Mouse (Mus musculus): ENCODE results near the gene Ugt1a10. TPM values are rescaled to one million over a fixed set of nuclear protein-coding genes. Genes with fewer than 3 reads are reported as not detected.

Gene Ugt1a10
- polyA plus RNA-seq, 1 experiment, result not detected

- Histone ChIP-seq H3K4me3 (ENCODE audit: insufficient read depth, low read depth, low read length) (no peak overlapping the region), H3K27ac (replicated peaks; ENCODE audit: low read depth, low read length) (no peak overlapping the region), H3K4me1 (ENCODE audit: control insufficient read depth, insufficient read depth, insufficient read length, low read length) (no peaks in the 10 kb centered on the region)
Measured at GRCm38 (mm10) chr1:88233421-88234247, 178.4 kb downstream of the Ugt1a10 start.

- Histone ChIP-seq H3K4me3 (ENCODE audit: insufficient read depth, low read depth, low read length) (no peak overlapping the region), H3K27ac (replicated peaks; ENCODE audit: low read depth, low read length) (no peak overlapping the region), H3K4me1 (ENCODE audit: control insufficient read depth, insufficient read depth, insufficient read length, low read length) (no peaks in the 10 kb centered on the region)
Measured at GRCm38 (mm10) chr1:88234248-88234610, 179.0 kb downstream of the Ugt1a10 start.

- Histone ChIP-seq H3K4me1 (ENCODE audit: control insufficient read depth, insufficient read depth, insufficient read length, low read length) (no peaks in the 10 kb centered on the region), H3K4me3 (ENCODE audit: insufficient read depth, low read depth, low read length) (no peak overlapping the region), H3K27ac (replicated peaks; ENCODE audit: low read depth, low read length) (no peak overlapping the region)
Measured at GRCm38 (mm10) chr1:88234646-88235045, 179.5 kb downstream of the Ugt1a10 start.

GRCm38 (mm10) chr1:88235046-88235893 lies 180.1 kb downstream of the Ugt1a10 start:
- H3K27ac ChIP-seq (replicated peaks; ENCODE audit: low read depth, low read length), result no peak overlapping the region
- H3K4me1 ChIP-seq (ENCODE audit: control insufficient read depth, insufficient read depth, insufficient read length, low read length), result no peaks in the 10 kb centered on the region
- H3K4me3 ChIP-seq (ENCODE audit: insufficient read depth, low read depth, low read length), result no peak overlapping the region

GRCm38 (mm10) chr1:88235894-88236415 lies 180.8 kb downstream of the Ugt1a10 start:
- H3K27ac ChIP-seq (replicated peaks; ENCODE audit: low read depth, low read length), result no peak overlapping the region
- no peak overlapping the region for H3K4me3 ChIP-seq (ENCODE audit: insufficient read depth, low read depth, low read length)
- H3K4me1 ChIP-seq (ENCODE audit: control insufficient read depth, insufficient read depth, insufficient read length, low read length), result no peaks in the 10 kb centered on the region

GRCm38 (mm10) chr1:88237311-88237710 lies 182.1 kb downstream of the Ugt1a10 start:
- no peak overlapping the region for H3K27ac ChIP-seq (replicated peaks; ENCODE audit: low read depth, low read length)
- H3K4me3 ChIP-seq (ENCODE audit: insufficient read depth, low read depth, low read length), result no peak overlapping the region
- no peaks in the 10 kb centered on the region for H3K4me1 ChIP-seq (ENCODE audit: control insufficient read depth, insufficient read depth, insufficient read length, low read length)

- Histone ChIP-seq H3K4me3 (ENCODE audit: insufficient read depth, low read depth, low read length) (no peak overlapping the region), H3K27ac (replicated peaks; ENCODE audit: low read depth, low read length) (no peak overlapping the region), H3K4me1 (ENCODE audit: control insufficient read depth, insufficient read depth, insufficient read length, low read length) (no peaks in the 10 kb centered on the region)
Measured at GRCm38 (mm10) chr1:88238771-88239170, 183.6 kb downstream of the Ugt1a10 start.

GRCm38 (mm10) chr1:88240072-88240471 lies 184.9 kb downstream of the Ugt1a10 start:
- Histone ChIP-seq H3K27ac (replicated peaks; ENCODE audit: low read depth, low read length) (no peak overlapping the region), H3K4me1 (ENCODE audit: control insufficient read depth, insufficient read depth, insufficient read length, low read length) (no peaks in the 10 kb centered on the region), H3K4me3 (ENCODE audit: insufficient read depth, low read depth, low read length) (no peak overlapping the region)

- H3K27ac ChIP-seq (replicated peaks; ENCODE audit: low read depth, low read length), result no peak overlapping the region
- H3K4me3 ChIP-seq (ENCODE audit: insufficient read depth, low read depth, low read length), result no peak overlapping the region
- H3K4me1 ChIP-seq (ENCODE audit: control insufficient read depth, insufficient read depth, insufficient read length, low read length), result no peaks in the 10 kb centered on the region
Measured at GRCm38 (mm10) chr1:88240579-88240978, 185.4 kb downstream of the Ugt1a10 start.

GRCm38 (mm10) chr1:88243861-88244260 lies 188.7 kb downstream of the Ugt1a10 start:
- no peaks in the 10 kb centered on the region for H3K4me1 ChIP-seq (ENCODE audit: control insufficient read depth, insufficient read depth, insufficient read length, low read length)
- H3K4me3 ChIP-seq (ENCODE audit: insufficient read depth, low read depth, low read length), result no peak overlapping the region
- no peak overlapping the region for H3K27ac ChIP-seq (replicated peaks; ENCODE audit: low read depth, low read length)

- Histone ChIP-seq H3K4me1 (ENCODE audit: control insufficient read depth, insufficient read depth, insufficient read length, low read length) (no peaks in the 10 kb centered on the region), H3K27ac (replicated peaks; ENCODE audit: low read depth, low read length) (no peak overlapping the region), H3K4me3 (ENCODE audit: insufficient read depth, low read depth, low read length) (no peak overlapping the region)
Measured at GRCm38 (mm10) chr1:88245881-88246280, 190.7 kb downstream of the Ugt1a10 start.

GRCm38 (mm10) chr1:88246386-88246785 lies 191.2 kb downstream of the Ugt1a10 start:
- H3K27ac ChIP-seq (replicated peaks; ENCODE audit: low read depth, low read length), result no peak overlapping the region
- no peaks in the 10 kb centered on the region for H3K4me1 ChIP-seq (ENCODE audit: control insufficient read depth, insufficient read depth, insufficient read length, low read length)
- no peak overlapping the region for H3K4me3 ChIP-seq (ENCODE audit: insufficient read depth, low read depth, low read length)

GRCm38 (mm10) chr1:88247660-88248059 lies 192.5 kb downstream of the Ugt1a10 start:
- Histone ChIP-seq H3K4me1 (ENCODE audit: control insufficient read depth, insufficient read depth, insufficient read length, low read length) (no peaks in the 10 kb centered on the region), H3K4me3 (ENCODE audit: insufficient read depth, low read depth, low read length) (no peak overlapping the region), H3K27ac (replicated peaks; ENCODE audit: low read depth, low read length) (no peak overlapping the region)

- Histone ChIP-seq H3K4me1 (ENCODE audit: control insufficient read depth, insufficient read depth, insufficient read length, low read length) (no peaks in the 10 kb centered on the region), H3K27ac (replicated peaks; ENCODE audit: low read depth, low read length) (no peak overlapping the region), H3K4me3 (ENCODE audit: insufficient read depth, low read depth, low read length) (no peak overlapping the region)
Measured at GRCm38 (mm10) chr1:88248658-88249057, 193.5 kb downstream of the Ugt1a10 start.

GRCm38 (mm10) chr1:88249596-88249995 lies 194.4 kb downstream of the Ugt1a10 start:
- Histone ChIP-seq H3K4me3 (ENCODE audit: insufficient read depth, low read depth, low read length) (no peak overlapping the region), H3K4me1 (ENCODE audit: control insufficient read depth, insufficient read depth, insufficient read length, low read length) (no peaks in the 10 kb centered on the region), H3K27ac (replicated peaks; ENCODE audit: low read depth, low read length) (no peak overlapping the region)
